Mouse (Mus musculus): ENCODE measurements around the gene Cdkn2aip. TPM values are rescaled to one million over a fixed set of nuclear protein-coding genes. Genes with fewer than 3 reads are reported as not detected.

Gene Cdkn2aip
- total and polyA plus RNA-seq, 3 experiments, result 6.5 to 19.2 (median 16.9) TPM

GRCm38 (mm10) chr8:47693119-47693518 is 20.6 kb downstream of the Cdkn2aip start:
- peaks cover 15% of the 10 kb centered on the region for H3K27me3 ChIP-seq (ENCODE audit: insufficient read depth, low read length)
- ATAC-seq (ENCODE audit: extremely low read depth, insufficient number of reproducible peaks, low FRiP score, poor library complexity, severe bottlenecking), result no peak

GRCm38 (mm10) chr8:47691831-47692230 is 21.9 kb downstream of the Cdkn2aip start:
- ATAC-seq (ENCODE audit: extremely low read depth, insufficient number of reproducible peaks, low FRiP score, poor library complexity, severe bottlenecking), result no peak
- no peak overlapping the region for H3K4me3 ChIP-seq (ENCODE audit: low read depth, low read length)

More at GRCm38 (mm10) chr8:47693119-47693518, 20.6 kb downstream of the Cdkn2aip start:
- Histone ChIP-seq H3K9me3 (replicated peaks) (no peaks in the 10 kb centered on the region), H3K4me1 (ENCODE audit: insufficient read depth, low read depth, low read length) (peaks cover 14% of the 10 kb centered on the region), H3K36me3 (replicated peaks) (no peaks in the 10 kb centered on the region), H3K4me3 (ENCODE audit: low read depth, low read length) (no peak overlapping the region)
- DNase-seq (ENCODE audit: low spot score), result peak; percentile 19
- peak; percentile 59 for TF ChIP-seq CTCF (IDR thresholded peaks at IDR 0.05; ENCODE audit: low read depth, low read length)
- no peak for TF ChIP-seq POLR2AphosphoS5 (IDR thresholded peaks at IDR 0.05; ENCODE audit: insufficient replicate concordance, low read depth, low read length)

GRCm38 (mm10) chr8:47691303-47691702 is 22.4 kb downstream of the Cdkn2aip start:
- peaks cover 14% of the 10 kb centered on the region for H3K4me1 ChIP-seq (ENCODE audit: insufficient read depth, low read depth, low read length)
- H3K27me3 ChIP-seq (ENCODE audit: insufficient read depth, low read length), result peaks cover 6% of the 10 kb centered on the region; the same call in 1 of the 2 replicates
- DNase-seq (ENCODE audit: low spot score) (no peak), ATAC-seq (ENCODE audit: extremely low read depth, insufficient number of reproducible peaks, low FRiP score, poor library complexity, severe bottlenecking) (no peak)
- H3K9me3 ChIP-seq (replicated peaks), result no peaks in the 10 kb centered on the region
- no peak overlapping the region for H3K4me3 ChIP-seq (ENCODE audit: low read depth, low read length)
- H3K36me3 ChIP-seq (replicated peaks), result no peaks in the 10 kb centered on the region
- TF ChIP-seq TAL1 (conservative IDR thresholded peaks at IDR 0.05; ENCODE audit: low read depth, low read length) (no peak), POLR2AphosphoS5 (IDR thresholded peaks at IDR 0.05; ENCODE audit: insufficient replicate concordance, low read depth, low read length) (no peak), CTCF (IDR thresholded peaks at IDR 0.05; ENCODE audit: low read depth, low read length) (no peak)

More at GRCm38 (mm10) chr8:47691831-47692230, 21.9 kb downstream of the Cdkn2aip start:
- Histone ChIP-seq H3K36me3 (replicated peaks) (no peaks in the 10 kb centered on the region), H3K27me3 (ENCODE audit: insufficient read depth, low read length) (peaks cover 11% of the 10 kb centered on the region; the same call in 1 of the 2 replicates), H3K9me3 (replicated peaks) (no peaks in the 10 kb centered on the region), H3K4me1 (ENCODE audit: insufficient read depth, low read depth, low read length) (peaks cover 14% of the 10 kb centered on the region)
- TF ChIP-seq POLR2AphosphoS5 (IDR thresholded peaks at IDR 0.05; ENCODE audit: insufficient replicate concordance, low read depth, low read length) (no peak), TAL1 (conservative IDR thresholded peaks at IDR 0.05; ENCODE audit: low read depth, low read length) (no peak), GATA2 (IDR thresholded peaks at IDR 0.05; ENCODE audit: borderline replicate concordance, low read depth, low read length) (no peak), GATA1 (IDR thresholded peaks at IDR 0.05; ENCODE audit: borderline replicate concordance, low read length) (no peak), CTCF (IDR thresholded peaks at IDR 0.05; ENCODE audit: low read depth, low read length) (no peak)
- DNase-seq (ENCODE audit: low spot score), result no peak

- Histone ChIP-seq H3K4me3 (ENCODE audit: low read depth, low read length) (no peak overlapping the region), H3K27me3 (ENCODE audit: insufficient read depth, low read length) (peaks cover 3% of the 10 kb centered on the region; the same call in 1 of the 2 replicates), H3K36me3 (replicated peaks) (no peaks in the 10 kb centered on the region), H3K4me1 (ENCODE audit: insufficient read depth, low read depth, low read length) (peaks cover 14% of the 10 kb centered on the region), H3K9me3 (replicated peaks) (no peaks in the 10 kb centered on the region)
- no peak for DNase-seq (ENCODE audit: low spot score)
- no peak for ATAC-seq (ENCODE audit: extremely low read depth, insufficient number of reproducible peaks, low FRiP score, poor library complexity, severe bottlenecking)
- TF ChIP-seq POLR2AphosphoS5 (IDR thresholded peaks at IDR 0.05; ENCODE audit: insufficient replicate concordance, low read depth, low read length), result no peak
- no peak for TF ChIP-seq CTCF (IDR thresholded peaks at IDR 0.05; ENCODE audit: low read depth, low read length)
- no peak for TF ChIP-seq TAL1 (conservative IDR thresholded peaks at IDR 0.05; ENCODE audit: low read depth, low read length)
- TF ChIP-seq GATA1 (IDR thresholded peaks at IDR 0.05; ENCODE audit: borderline replicate concordance, low read length), result no peak
- no peak for TF ChIP-seq GATA2 (IDR thresholded peaks at IDR 0.05; ENCODE audit: borderline replicate concordance, low read depth, low read length)
These were observed 23.1 kb downstream of the Cdkn2aip start for GRCm38 (mm10) chr8:47690674-47691078.

GRCm38 (mm10) chr8:47689704-47690326 is 23.9 kb downstream of the Cdkn2aip start:
- peaks cover 14% of the 10 kb centered on the region for H3K4me1 ChIP-seq (ENCODE audit: insufficient read depth, low read depth, low read length)
- DNase-seq (ENCODE audit: low spot score) (no peak), ATAC-seq (ENCODE audit: extremely low read depth, insufficient number of reproducible peaks, low FRiP score, poor library complexity, severe bottlenecking) (peak; percentile 30; the same call in 1 of the 2 replicates)
- H3K9me3 ChIP-seq (replicated peaks), result no peaks in the 10 kb centered on the region
- H3K27me3 ChIP-seq (ENCODE audit: insufficient read depth, low read length), result 0 out of 2 replicates have a peak, but pooled peaks cover 2% of the 10 kb centered on the region
- TF ChIP-seq TAL1 (conservative IDR thresholded peaks at IDR 0.05; ENCODE audit: low read depth, low read length), result no peak
- TF ChIP-seq CTCF (IDR thresholded peaks at IDR 0.05; ENCODE audit: low read depth, low read length), result no peak; the same call in 1 of the 2 replicates
- TF ChIP-seq GATA2 (IDR thresholded peaks at IDR 0.05; ENCODE audit: borderline replicate concordance, low read depth, low read length), result no peak
- no peak for TF ChIP-seq GATA1 (IDR thresholded peaks at IDR 0.05; ENCODE audit: borderline replicate concordance, low read length)
- no peak for TF ChIP-seq POLR2AphosphoS5 (IDR thresholded peaks at IDR 0.05; ENCODE audit: insufficient replicate concordance, low read depth, low read length)
- no peak overlapping the region; the same call in 1 of the 2 replicates for H3K4me3 ChIP-seq (ENCODE audit: low read depth, low read length)
- no peaks in the 10 kb centered on the region for H3K36me3 ChIP-seq (replicated peaks)

GRCm38 (mm10) chr8:47684441-47684840 is 29.3 kb downstream of the Cdkn2aip start:
- peaks cover 2% of the 10 kb centered on the region; the same call in 1 of the 2 replicates for H3K4me1 ChIP-seq (ENCODE audit: insufficient read depth, low read depth, low read length)
- TF ChIP-seq GATA1 (IDR thresholded peaks at IDR 0.05; ENCODE audit: borderline replicate concordance, low read length), result no peak
- no peak for TF ChIP-seq CTCF (IDR thresholded peaks at IDR 0.05; ENCODE audit: low read depth, low read length)
- ATAC-seq (ENCODE audit: extremely low read depth, insufficient number of reproducible peaks, low FRiP score, poor library complexity, severe bottlenecking) (no peak), DNase-seq (ENCODE audit: low spot score) (no peak)
- no peak overlapping the region for H3K4me3 ChIP-seq (ENCODE audit: low read depth, low read length)
- H3K36me3 ChIP-seq (replicated peaks), result peaks cover 21% of the 10 kb centered on the region
- no peaks in the 10 kb centered on the region for H3K9me3 ChIP-seq (replicated peaks)
- H3K27me3 ChIP-seq (ENCODE audit: insufficient read depth, low read length), result 0 out of 2 replicates have a peak, but pooled peaks cover 2% of the 10 kb centered on the region

All from G1E (cell line).